ENCODE assay signal across 8 mouse cellular contexts in genomic region chr11:97703039-97703826, GRCm38 (mm10). TPM values are rescaled to one million over a fixed set of nuclear protein-coding genes. Genes with fewer than 3 reads are reported as not detected.
DNase-seq lines count a peak whose midpoint lies in the region; ATAC-seq lines count a peak whose summit lies in the region.

Gene Psmb3 (plus strand): TSS chr11:97703399.

- no peaks in the 10 kb centered on the region for H3K9me3 ChIP-seq in heart, embryonic 13.5 days
- no peaks in the 10 kb centered on the region for H3K9me3 ChIP-seq in liver, embryonic 12.5 days (replicated peaks)
- H3K9me3 ChIP-seq in stomach, embryonic 15.5 days, result no peaks in the 10 kb centered on the region

- peaks cover 8% of the 10 kb centered on the region for H3K4me1 ChIP-seq in brown adipose tissue, adult 24 weeks (ENCODE audit: control insufficient read depth, insufficient read depth, insufficient read length, low read length)
- H3K4me1 ChIP-seq in heart, embryonic 13.5 days, result peaks cover 30% of the 10 kb centered on the region
- peaks cover 60% of the 10 kb centered on the region for H3K4me1 ChIP-seq in liver, embryonic 12.5 days
- H3K4me1 ChIP-seq in stomach, embryonic 15.5 days, result peaks cover 27% of the 10 kb centered on the region

- DNase-seq in CD4-positive, CD25-positive, alpha-beta regulatory T cell, adult 2 months (ENCODE audit: low read depth, low spot score), result peak; percentile 99
- peak; percentile 99 for DNase-seq in fat pad, adult 2 months (ENCODE audit: extremely low read depth, low read depth, low spot score)
- DNase-seq in kidney, postnatal 10 days, result peak; percentile 99
- peak; percentile 98 to 99 for DNase-seq in natural killer cell, adult 2 months (ENCODE audit: low spot score in 2 of 2)

- H3K36me3 ChIP-seq in heart, embryonic 13.5 days, result peaks cover 41% of the 10 kb centered on the region
- peaks cover 41% of the 10 kb centered on the region for H3K36me3 ChIP-seq in liver, embryonic 12.5 days
- H3K36me3 ChIP-seq in stomach, embryonic 15.5 days, result peaks cover 15% of the 10 kb centered on the region; the same call in 1 of the 2 replicates

- H3K27ac ChIP-seq in brown adipose tissue, adult 24 weeks (replicated peaks; ENCODE audit: low read depth, low read length), result peak within 1 kb of the TSS; percentile 74
- peak within 1 kb of the TSS; percentile 80 for H3K27ac ChIP-seq in heart, embryonic 13.5 days (replicated peaks)
- H3K27ac ChIP-seq in liver, embryonic 12.5 days, result peak within 1 kb of the TSS; percentile 70
- peak within 1 kb of the TSS; percentile 89 for H3K27ac ChIP-seq in stomach, embryonic 15.5 days

- no peaks in the 10 kb centered on the region for H3K27me3 ChIP-seq in heart, embryonic 13.5 days (replicated peaks)
- H3K27me3 ChIP-seq in liver, embryonic 12.5 days (replicated peaks), result peaks cover 39% of the 10 kb centered on the region
- no peaks in the 10 kb centered on the region for H3K27me3 ChIP-seq in stomach, embryonic 15.5 days (replicated peaks)

- peak within 1 kb of the TSS; percentile 97 for H3K4me2 ChIP-seq in heart, embryonic 13.5 days
- H3K4me2 ChIP-seq in liver, embryonic 12.5 days, result peak within 1 kb of the TSS; percentile 96
- H3K4me2 ChIP-seq in stomach, embryonic 15.5 days, result peak within 1 kb of the TSS; percentile 92

- ATAC-seq in heart, embryonic 13.5 days (ENCODE audit: extremely low read depth, insufficient number of reproducible peaks, low FRiP score, low TSS enrichment), result peak; percentile 84
- peak; percentile 92 for ATAC-seq in liver, embryonic 12.5 days
- ATAC-seq in stomach, embryonic 15.5 days (ENCODE audit: insufficient read depth, low FRiP score, low read depth), result peak; percentile 90

- under 1% methylated on average over 35 of the region's 35 CpGs for WGBS in heart, embryonic 13.5 days
- WGBS in liver, embryonic 12.5 days (ENCODE audit: insufficient replicate concordance), result 1% methylated on average over 35 of the region's 35 CpGs
- WGBS in stomach, embryonic 15.5 days, result under 1% methylated on average over 35 of the region's 35 CpGs

- peak within 1 kb of the TSS; percentile 90 for H3K9ac ChIP-seq in heart, embryonic 13.5 days
- H3K9ac ChIP-seq in liver, embryonic 12.5 days, result peak within 1 kb of the TSS; percentile 84
- H3K9ac ChIP-seq in stomach, embryonic 15.5 days, result peak within 1 kb of the TSS; percentile 82

- peak within 1 kb of the TSS; percentile 85 for H3K4me3 ChIP-seq in brown adipose tissue, adult 24 weeks (ENCODE audit: insufficient read depth, low read depth, low read length)
- peak within 1 kb of the TSS; percentile 96 for H3K4me3 ChIP-seq in heart, embryonic 13.5 days
- H3K4me3 ChIP-seq in liver, embryonic 12.5 days, result peak within 1 kb of the TSS; percentile 89
- H3K4me3 ChIP-seq in stomach, embryonic 15.5 days (replicated peaks), result peak within 1 kb of the TSS; percentile 92

RNA-seq across cellular contexts. Expression of gene Psmb3, which starts in this region (rescaled TPM):
- 364 and 464 TPM in 2 replicates for polyA plus RNA-seq in brown adipose tissue, adult 24 weeks (2012; ENCODE audit: insufficient read depth, insufficient read length, missing spikeins)
- 371 and 445 TPM in 2 replicates for polyA plus RNA-seq in heart, embryonic 13.5 days (2015; fragmentation: Nextera tagmentation; extraction: Ambion mirVana)
- polyA plus RNA-seq in liver, embryonic 12.5 days (2016; fragmentation: Nextera tagmentation; extraction: Ambion mirVana), result 364 and 370 TPM in 2 replicates
- 396 and 424 TPM in 2 replicates for polyA plus RNA-seq in stomach, embryonic 15.5 days (2015; fragmentation: Nextera tagmentation; extraction: Ambion mirVana)

Comparison
In these comparisons a context has a peak if more than half of its experiments do, and no peak if none do; other contexts are left out.
1. Peak in every context shown above with its lines: DNase-seq, ATAC-seq, H3K4me3 ChIP-seq and H3K27ac ChIP-seq.